Mouse (Mus musculus) heart, postnatal 4 days (tissue): ENCODE results near the gene Ifnar1. TPM values are rescaled to one million over a fixed set of nuclear protein-coding genes. Genes with fewer than 3 reads are reported as not detected.
"Not testable (repeated sequence)": the region's sequence is repeated elsewhere in the genome, so short reads cannot be mapped to it uniquely, and the experiment has no call there.

Source experiments
- DNase-seq: peaks from one replicate; pipeline ENCODE4 v3.0.0; 2021
- total RNA-seq, 2 experiments: library from RNA; stranded (reverse); gene quantifications; 2 replicates each; pipeline ENCODE4 v1.2.3; 2021

Ifnar1 gene
- total RNA-seq, result 10 to 100 TPM; 50.3 to 56.0 TPM

DNA sequence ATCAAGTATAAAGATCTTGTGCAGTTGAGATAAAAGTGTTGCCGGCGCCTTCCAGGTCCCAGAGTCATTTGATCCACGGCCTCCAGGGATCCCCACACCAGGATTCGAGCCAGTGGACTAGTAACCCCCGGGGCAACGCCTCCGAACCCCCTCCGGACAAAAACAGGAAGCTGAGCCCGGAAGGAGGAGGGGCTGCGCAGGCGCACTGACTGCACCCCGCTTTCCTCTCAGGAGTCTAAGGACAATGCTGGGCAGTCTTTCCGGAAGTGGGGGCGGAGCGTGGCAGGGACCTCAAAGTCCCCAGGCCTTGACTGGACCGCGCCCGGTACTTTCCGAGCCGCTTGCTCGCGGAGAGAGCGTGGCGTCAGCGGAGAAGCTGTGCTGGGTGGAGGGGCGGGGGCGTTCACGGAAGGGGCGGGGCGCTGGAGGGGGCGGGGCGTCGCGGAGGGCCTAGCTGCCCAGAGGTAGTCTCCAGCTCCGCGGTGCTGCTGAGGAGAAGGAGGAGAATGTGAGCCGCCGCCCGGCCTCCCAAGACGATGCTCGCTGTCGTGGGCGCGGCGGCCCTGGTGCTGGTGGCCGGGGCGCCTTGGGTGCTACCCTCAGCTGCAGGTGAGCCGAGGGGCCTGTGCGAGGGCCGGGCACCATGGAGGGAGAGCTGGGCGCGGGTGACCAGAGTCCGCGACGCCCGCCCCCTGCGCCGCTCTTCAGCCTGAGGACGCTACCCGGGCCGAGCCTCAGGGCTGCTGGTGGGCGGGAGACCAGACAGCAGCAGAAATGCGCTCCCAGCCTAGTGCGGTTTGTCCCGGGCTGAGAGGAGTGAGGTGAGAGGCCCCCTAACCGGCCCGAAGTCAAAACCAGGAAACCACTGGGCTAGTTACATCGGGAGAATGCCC, at the start of gene Ifnar1:
TSS of gene Ifnar1 (plus strand) at position 431 of the 893 bp plus-strand sequence.
- peak; percentile 100 for DNase-seq

DNA sequence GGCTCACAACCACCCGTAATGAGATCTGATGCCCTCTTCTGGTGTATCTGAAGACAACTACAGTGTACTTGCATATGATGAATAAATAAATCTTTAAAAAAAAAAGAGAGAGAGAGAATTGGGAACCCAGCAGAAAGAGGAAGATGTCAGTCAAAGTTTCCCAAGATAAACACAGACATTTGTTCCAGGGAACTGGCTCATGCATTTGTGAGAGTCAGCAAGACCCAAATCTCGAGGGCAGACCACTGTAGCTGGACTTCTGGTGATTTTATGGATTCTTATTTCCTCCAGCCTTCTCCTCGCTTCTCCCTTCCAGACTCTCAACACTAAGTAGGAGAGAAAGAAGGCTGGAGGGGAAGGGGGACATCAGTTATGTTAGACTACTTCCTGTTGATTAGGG, 47.0 kb upstream of the Ifnar1 start:
- no peak for DNase-seq

DNA sequence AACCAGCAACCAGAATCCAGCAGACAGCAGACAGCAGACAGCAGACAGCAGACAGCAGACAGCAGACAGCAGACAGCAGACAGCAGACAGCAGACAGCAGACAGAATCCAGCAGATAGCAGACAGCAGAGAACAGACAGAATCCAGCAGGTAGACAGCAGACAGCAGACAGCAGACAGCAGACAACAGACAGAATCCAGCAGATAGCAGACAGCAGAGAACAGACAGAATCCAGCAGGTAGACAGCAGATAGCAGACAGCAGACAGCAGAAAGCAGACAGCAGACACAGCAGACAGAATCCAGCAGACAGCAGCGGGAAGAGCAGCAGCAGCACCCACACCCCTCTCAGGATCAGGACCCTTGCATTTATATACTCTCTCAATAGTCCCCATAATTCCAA, 46.4 kb upstream of the Ifnar1 start:
- not testable (repeated sequence) for DNase-seq

DNA sequence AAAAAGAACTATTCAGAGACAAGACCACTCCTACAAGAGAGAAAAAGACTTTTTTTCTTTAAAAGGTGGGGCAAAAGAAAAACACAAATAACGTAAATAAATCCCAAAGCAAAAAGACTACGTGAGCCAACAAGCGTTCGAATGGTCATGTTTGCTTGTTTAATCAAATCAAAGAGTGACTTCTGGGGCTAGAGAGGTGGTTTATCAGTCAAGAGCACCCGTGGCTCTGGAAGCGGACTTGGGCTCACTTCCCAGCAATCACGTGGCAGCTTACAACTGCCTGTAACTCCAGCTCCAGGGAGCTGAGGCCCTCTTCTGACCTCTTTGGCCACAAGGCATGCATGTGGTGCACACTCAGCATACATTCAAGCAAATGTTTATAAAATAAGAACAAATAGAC, 43.7 kb upstream of the Ifnar1 start:
- DNase-seq, result peak; percentile 83

DNA sequence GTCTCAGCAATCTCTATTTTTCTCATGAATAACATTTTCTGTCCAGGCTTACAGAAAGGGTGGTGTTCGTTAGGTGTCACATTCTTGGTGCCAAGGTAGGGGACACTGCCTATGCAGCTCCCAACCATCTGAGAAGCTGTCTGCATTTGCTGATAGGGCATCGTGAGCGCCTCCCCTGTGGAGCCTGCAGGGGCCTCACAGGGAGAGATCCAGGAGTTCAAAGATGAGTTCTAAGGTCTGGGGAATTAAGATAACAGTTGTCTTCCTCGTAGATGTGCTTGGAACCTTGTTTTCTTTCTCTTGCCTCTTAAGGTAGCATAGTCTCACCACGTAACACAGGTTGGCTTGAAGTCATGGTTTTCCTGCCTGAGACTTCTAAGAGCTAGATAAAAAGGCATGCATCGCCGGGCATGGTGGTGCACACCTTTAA, 43.2 kb upstream of the Ifnar1 start:
- no peak for DNase-seq

DNA sequence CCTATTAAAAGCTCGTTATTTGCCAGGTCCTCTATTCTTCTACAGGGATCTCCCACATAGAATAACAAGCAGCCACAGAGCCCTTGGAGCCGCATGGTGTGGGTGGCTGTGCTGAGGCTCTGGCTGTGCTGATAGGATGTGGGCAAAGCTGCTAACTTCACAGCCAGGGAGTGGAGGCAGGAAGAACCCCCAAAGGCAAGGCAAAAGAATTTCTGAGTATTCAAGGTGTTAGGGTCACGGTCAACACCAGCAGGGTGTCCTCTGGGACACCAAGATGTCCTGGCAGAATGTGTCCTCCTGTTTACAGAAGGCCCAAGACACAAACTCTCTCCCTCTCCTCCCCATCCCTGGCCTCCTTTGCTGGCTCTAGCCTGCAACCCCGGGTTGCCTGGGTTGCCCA, 42.6 kb upstream of the Ifnar1 start:
- DNase-seq, result no peak

DNA sequence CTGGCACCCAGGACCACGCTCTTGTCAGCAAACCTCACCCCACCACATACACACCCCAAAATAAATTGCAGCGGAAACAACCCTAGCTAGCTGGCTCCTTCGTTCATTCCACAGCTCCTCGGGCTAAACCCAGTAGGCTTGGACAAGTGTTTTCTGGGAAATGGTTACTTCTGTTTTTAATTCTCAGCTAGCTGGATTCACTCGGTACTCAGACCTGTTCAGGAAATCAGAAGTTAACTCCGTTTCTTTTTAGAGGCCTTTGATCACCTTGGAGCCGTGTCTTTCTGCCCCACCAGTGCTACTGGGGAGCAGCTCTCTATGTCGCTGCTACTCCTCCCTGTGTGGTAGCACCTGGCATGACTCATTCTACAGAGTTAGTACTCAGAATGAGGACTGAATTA, 41.8 kb upstream of the Ifnar1 start:
- no peak for DNase-seq

DNA sequence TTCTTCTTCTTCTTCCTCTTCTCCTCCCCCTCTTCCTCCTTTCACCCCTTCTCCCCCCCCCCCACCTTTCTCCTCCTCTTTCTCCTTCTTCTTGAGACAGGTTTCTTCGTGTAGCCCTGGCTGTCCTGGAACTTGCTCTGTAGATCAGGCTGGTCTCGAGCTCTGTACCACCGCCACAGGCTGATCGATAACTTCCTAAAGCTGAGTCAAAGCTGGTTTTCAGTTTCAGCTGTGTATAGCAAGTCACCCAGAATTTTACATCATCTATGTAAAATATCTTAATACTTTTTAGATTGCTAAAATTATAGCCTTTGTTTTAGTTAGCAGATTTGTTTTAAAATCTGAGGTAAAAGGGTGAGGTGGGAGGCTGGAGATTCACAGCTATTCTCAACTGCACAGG, 40.2 kb upstream of the Ifnar1 start:
- DNase-seq, result no peak

DNA sequence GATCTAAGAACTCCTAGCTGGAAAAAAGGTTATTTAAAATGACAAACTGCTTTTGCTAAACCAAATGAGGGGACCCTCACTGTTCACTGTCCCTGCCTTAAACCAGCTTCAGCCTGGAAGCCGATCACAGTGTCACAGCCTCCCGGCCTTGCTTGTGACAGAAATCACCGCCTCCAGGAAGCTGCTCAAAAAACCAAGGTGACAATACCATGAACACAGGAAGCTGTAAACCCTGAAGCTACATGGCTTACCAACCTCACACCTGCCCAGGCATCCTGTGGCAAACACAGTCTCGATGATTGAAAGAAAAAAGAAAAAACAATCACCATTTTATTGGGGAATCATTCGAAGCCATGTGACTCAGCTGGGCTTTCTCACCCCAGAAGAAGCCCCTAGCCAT, 39.5 kb upstream of the Ifnar1 start:
- DNase-seq, result no peak

DNA sequence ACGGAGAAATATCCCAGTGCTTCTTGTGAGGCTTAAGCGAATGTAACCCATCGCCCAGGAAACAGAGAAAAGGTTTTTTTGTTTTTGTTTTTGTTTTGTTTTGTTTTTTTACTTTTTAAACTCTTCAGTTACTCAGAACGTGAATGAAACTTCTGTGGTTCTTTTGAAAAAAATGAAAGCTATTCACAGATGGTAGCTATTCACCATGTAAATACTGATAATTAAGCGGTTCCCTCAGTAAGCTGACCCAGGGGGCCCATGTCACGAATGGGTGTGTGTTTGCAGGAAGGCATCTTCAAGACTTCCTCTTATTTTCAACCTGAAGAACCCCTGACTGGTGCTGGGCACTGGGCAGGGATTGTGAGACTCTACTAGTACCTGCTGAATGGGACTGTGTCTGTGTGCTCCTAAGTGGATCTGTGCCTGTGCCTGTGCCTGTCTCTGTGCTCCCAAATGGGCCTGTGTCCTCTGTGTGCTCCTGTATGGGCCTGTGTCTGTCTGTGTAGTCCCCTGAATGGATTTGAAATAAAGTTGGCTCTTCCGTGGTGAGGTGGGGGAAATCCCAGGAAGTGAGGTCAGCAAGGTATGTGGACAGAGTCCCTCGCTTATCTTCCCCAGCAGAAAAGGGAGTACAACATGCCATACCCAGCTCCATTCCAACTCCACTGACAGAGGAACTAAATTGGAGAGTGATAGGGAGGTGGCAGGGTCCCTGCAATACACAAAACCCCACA, 38.1 kb upstream of the Ifnar1 start:
- DNase-seq, result no peak

DNA sequence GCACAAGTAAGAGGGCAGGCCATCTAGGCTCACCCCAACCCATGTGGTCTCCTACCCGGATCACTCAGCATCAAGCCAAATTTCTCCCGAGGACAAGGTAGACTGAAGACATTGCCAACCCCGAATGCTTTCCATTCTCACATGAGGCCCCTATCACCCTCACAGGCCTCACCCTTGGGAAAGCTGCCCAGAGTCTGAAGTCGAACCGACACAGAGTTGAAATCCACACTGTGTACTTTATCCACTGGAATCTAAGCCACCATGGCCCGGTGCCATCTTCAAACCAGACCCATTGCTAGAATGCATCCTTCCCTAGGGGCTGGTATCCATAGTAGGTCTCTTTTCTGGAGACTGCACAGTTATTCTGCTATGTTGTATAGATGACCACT, 37.5 kb upstream of the Ifnar1 start:
- peak; percentile 62 for DNase-seq

DNA sequence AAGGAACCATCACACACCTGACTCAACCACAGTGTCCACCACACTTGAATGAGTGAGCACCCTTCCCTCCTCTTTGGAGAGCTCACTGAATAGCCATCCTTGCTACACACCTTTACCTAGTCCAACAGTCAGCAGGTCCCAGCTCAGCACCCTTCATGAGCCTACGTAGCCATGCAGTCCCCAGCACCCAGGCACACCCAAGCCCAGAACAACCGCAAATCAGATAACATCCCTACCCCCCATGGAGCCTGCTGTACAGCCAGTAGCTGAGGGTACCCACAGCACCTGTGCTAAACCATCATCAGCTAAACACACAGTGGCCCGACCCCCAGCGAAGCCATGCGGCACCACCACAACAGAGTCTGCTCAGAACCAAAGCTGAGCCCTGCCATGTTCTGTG, 37.0 kb upstream of the Ifnar1 start:
- no peak for DNase-seq

DNA sequence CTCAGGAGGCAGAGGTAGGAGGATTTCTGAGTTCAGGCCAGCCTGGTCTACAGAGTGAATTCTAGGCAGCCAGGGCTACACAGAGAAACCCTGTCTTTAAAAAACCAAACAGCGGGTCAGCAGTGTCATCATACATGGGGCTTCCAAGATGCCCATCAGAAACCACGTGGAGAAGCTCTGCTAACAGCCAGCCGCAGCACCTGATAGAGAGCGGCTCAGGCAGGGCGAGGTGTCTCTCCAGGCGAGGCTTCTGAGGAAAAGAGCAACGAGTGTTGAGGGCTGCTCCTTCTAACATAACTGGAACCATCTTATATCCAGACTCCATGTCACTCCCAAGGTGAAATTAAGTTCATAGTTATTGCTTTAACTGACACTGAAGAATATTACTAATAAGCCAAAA, 36.1 kb upstream of the Ifnar1 start:
- no peak for DNase-seq

DNA sequence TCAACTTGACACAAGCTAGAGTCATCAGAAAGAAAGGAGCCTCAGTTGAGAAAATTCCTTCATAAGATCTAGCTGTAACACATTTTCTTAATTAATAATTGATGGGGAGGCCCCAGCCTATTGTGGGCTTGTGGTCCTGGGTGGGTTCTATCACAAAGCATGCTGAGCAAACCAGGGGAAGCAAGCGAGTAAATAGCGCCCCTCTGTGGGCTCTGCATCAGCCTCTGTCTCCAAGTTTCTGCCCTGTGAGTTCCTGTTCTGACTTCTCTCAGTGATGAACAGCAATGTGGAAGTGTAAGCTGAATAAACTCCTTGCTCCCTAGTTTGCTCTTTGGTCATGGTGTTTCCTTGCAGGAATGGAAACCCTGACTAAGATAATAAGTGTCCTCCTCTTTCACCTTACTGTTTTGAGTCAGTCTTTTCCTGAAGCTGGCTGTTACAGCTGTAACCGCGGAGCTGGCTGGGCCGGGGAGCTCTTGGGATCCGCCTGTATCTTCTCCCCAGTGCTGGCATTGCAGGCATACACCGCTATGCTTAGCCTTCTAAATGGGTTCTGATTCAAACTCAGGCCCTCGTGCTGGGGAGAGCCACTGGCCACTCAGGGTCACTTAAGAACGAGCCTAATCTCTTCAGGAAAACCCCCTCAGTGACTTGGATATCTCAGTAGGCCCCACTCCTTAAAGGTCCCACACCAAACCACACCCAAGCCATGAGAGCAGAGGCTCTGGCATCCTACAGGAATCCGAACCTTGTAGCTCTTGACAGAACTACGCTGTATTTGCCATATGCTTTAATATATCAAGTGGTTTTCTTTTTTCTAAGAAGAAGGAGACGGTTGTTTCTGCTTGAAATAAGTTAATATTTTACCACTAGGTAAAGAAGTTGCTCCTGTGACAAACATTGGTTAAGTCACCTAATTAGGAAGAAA, 34.6 kb upstream of the Ifnar1 start:
- DNase-seq, result no peak

DNA sequence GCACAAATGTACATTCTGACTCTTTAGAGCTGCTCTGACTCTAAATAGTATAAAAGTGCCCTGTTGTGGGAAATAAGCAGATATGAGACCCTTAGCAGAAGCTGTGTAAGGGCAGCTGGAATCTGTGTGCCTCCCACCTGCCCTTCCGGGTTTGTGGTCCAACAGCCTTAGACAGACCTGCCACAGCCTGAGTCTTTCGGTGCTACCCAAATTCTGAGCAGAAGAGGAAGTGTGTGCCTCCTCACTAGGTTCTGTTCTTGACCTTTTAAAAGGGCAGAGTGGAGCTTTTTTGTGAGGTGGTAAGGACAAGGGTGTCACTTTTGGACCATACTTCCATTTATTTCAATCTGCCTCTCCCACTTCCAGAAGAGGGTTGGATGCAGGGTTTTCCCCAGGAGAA, 33.1 kb upstream of the Ifnar1 start:
- no peak for DNase-seq

DNA sequence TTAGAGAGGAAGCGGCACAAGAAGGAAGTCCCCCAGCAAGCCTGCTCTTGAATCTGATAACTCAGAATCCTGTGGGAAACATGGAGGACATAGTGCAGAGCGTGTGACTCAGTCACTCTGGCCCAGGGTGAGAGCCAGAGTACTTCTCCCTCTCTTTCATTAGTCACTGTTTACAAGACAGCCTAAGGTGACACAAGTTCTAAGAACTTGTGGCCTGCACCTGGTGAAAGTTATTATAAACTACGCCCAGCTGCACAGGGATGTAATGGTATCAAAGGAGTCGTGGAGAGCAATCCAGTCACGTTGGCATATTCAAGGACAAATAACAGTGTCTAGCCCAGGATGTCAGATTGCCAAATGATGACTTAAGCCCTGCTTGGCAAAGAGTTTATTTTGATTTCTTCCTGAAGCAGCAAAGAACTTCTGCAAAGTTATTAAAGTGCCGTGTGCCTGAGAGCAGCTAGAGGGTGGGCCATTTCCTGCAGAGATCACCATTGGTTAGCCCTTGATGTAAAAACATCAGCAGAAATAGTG, 32.6 kb upstream of the Ifnar1 start:
- DNase-seq, result peak; percentile 41

DNA sequence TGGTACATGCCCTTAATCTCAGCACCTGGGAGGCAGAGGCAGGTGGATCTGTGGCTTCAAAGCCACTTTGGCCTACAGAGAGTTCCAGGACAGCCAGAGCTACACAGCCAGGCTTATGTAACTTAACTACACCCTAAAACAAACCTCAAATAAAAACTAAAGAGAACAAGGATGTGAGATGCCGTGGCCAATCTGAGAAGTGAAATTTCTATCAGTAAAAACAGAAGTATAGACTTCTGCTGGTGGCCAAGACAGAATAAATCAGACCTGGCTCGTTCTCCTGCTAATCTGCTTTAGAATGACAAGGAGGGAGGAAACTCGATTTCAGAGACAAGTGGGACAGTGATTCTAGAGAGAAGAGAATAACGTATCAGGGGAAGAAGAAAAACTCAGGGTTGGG, 29.2 kb upstream of the Ifnar1 start:
- no peak for DNase-seq

DNA sequence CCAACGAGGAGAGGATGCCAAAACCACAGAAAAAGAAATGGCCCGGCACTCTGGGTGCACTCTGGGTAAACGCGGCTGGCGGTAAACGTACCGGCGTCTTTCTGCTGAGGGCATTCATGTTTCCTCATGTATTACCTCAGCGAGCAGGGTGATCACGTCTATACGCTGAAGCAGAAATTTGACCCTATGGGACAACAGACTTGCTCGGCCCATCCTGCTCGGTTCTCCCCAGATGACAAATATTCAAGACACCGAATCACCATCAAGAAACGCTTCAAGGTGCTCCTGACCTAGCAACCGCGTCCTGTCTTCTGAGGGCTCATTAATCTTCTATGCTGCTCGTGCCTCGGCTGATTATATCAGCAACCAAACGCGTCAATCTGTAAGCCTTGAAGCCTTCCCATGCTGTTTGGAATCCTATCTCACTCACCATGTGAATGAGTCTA, 26.7 kb upstream of the Ifnar1 start:
- DNase-seq, result no peak

DNA sequence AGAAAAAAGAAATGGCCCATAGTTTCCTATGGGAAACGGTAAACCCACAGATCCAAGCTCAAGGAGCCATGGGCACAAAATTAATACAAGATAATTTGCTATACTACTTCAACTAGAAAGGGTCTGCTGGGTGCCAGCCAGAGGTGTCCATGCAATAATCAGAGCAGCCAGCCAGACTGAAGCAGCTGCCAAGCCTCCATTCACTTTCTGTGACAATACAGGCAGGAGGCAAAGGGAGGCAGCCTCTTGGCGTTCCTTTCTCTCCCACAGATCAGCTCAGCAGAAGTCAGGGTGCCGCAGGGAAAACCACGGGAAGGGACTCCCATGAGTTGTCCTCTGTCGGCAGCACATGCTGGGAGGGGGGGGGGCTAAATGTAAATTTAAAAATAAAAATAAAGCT, 26.1 kb upstream of the Ifnar1 start:
- DNase-seq, result peak; percentile 78

DNA sequence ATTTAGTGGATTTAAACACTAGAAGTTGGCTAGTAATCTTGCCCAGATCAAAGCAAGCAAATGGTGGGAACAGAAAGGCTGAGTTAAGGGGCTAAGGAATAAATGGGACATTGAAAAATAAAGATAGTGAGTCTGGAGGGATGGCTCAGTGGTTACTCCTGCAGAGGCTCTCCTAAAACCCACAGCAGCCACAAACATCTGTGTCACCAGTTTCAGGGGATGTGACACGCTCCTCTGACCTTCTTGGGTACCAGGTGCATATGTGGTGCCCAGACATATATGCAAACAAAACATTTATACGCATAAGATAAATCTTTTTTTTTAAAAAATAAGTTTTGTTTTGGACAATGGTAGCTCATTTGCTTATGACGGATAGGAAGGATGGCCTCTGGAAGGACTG, 25.6 kb upstream of the Ifnar1 start:
- no peak for DNase-seq

DNA sequence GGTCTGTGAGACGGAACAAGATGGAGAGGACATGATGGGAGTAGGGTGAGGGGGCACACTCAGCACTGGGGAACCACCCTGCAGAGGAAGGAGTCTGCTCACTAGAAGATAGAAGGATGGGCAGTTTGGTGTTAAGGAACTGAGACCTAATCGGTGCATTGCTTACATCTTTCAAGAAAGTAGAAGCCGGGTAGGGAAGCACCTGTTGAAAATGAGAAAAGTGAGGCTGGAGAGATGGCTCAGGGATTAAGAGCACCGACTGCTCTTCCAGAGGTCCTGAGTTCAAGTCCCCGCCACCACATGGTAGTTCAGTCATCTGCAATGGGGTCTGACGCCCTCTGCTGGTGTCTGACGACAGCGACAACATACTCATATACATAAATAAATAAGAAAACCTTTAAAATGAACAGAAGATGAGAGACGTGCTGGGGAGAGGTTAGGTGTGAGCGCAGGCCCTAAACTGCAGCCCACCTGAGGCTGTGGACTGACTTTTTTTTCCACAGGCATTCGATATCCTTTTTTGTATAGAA, 25.1 kb upstream of the Ifnar1 start:
- DNase-seq, result peak; percentile 26

DNA sequence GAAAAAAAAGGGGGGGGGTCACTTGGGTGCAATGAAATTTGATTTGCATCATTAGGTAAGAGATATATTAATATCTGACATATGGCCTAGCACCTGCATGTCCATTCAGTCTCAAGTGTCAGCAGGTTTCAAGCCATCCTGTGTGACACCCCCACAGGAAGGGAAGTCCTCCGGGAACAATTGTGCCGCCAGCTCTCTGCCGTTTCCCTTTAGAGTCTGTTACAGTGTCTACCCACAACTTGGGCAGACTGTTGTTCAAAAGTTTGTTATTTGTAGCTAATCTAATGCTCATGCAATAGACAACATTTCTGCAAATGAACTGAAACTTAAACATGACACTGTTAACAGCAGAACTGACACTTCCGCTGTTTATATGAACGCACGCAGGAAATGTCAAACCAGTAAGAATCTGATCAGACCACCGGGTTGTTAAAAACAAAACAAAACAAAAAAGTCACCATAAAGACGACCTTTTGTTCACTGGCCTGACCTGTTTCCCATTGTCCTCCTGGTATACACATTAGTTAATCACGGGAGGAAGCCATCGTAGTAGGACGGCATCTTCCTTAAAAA, 23.9 kb upstream of the Ifnar1 start:
- DNase-seq, result peak; percentile 32
